Mouse (Mus musculus): ENCODE measurements around the gene Ndufa10.

GRCm38 (mm10) chr1:92458416-92458815, 15.2 kb downstream of the Ndufa10 start:
- TF ChIP-seq CTCF (IDR thresholded peaks at IDR 0.05; ENCODE audit: borderline replicate concordance, insufficient read depth, low read length) (no peak), POLR2A (IDR thresholded peaks at IDR 0.05; ENCODE audit: low read depth, low read length) (no peak)

Measured in embryonic fibroblast, embryonic 13.5 days (primary cell).